Mouse (Mus musculus) testis, adult 2 months (tissue): ENCODE data around the gene Hs3st3a1. TPM values are rescaled to one million over a fixed set of nuclear protein-coding genes. Genes with fewer than 3 reads are reported as not detected.

Experiments used
- H3K27ac ChIP-seq: fragments of 200-500 bp; 2 replicates; pipeline ENCODE4 v1.5.1; 2012; ENCODE audit warnings: low read depth, low read length; ENCODE audit not compliant: control insufficient read depth, insufficient read depth
- H3K27me3 ChIP-seq: fragments of 200-500 bp; 2 replicates; pipeline ENCODE4 v1.6.1; 2012; ENCODE audit warnings: mild to moderate bottlenecking, low read length, moderate library complexity; ENCODE audit not compliant: control insufficient read depth, insufficient read depth
- H3K36me3 ChIP-seq: fragments of 200-500 bp; 2 replicates; pipeline ENCODE4 v1.6.1; 2012; ENCODE audit warnings: mild to moderate bottlenecking, low read length; ENCODE audit not compliant: control insufficient read depth, insufficient read depth
- H3K4me1 ChIP-seq: fragments of 200-500 bp; 2 replicates; pipeline ENCODE4 v1.6.1; 2012; ENCODE audit warnings: low read length; ENCODE audit not compliant: control insufficient read depth, insufficient read depth
- H3K4me3 ChIP-seq: fragments of 200-500 bp; 2 replicates; pipeline ENCODE4 v1.5.1; 2012; ENCODE audit warnings: low read depth, mild to moderate bottlenecking, low read length, moderate library complexity, mixed read lengths; ENCODE audit not compliant: control insufficient read depth
- CTCF ChIP-seq: fragments of 200-500 bp; IDR thresholded peaks from 2 replicates; pipeline ENCODE4 v1.5.1; 2012; ENCODE audit warnings: low read depth, mild to moderate bottlenecking, inconsistent platforms, low read length, moderate library complexity; ENCODE audit not compliant: control insufficient read depth, insufficient read depth, insufficient replicate concordance
- POLR2A ChIP-seq: fragments of 200-500 bp; IDR thresholded peaks from 2 replicates; pipeline ENCODE4 v1.6.1; 2012; ENCODE audit warnings: low read depth, mild to moderate bottlenecking, inconsistent platforms, low read length, moderate library complexity; ENCODE audit not compliant: control insufficient read depth
- polyA plus RNA-seq: library from polyadenylated mRNA; depleted of rRNA; stranded (reverse); fragments of >200 nt; gene quantifications from 2 replicates; pipeline ENCODE4 v1.2.3, GENCODE M21; 2012

The Hs3st3a1 gene
- polyA plus RNA-seq, 1 experiment, result 0.10 TPM

- Histone ChIP-seq H3K4me3 (no peak overlapping the region), H3K36me3 (no peaks in the 10 kb centered on the region), H3K27ac (no peak overlapping the region), H3K4me1 (no peaks in the 10 kb centered on the region), H3K27me3 (no peaks in the 10 kb centered on the region)
- TF ChIP-seq CTCF, result no peak
- no peak for TF ChIP-seq POLR2A
Observed at GRCm38 (mm10) chr11:64537230-64537629, 102.1 kb downstream of the Hs3st3a1 start.

- TF ChIP-seq CTCF (no peak), POLR2A (no peak)
- no peaks in the 10 kb centered on the region for H3K36me3 ChIP-seq
- no peaks in the 10 kb centered on the region for H3K4me1 ChIP-seq
- no peak overlapping the region for H3K27ac ChIP-seq
- H3K27me3 ChIP-seq, result no peaks in the 10 kb centered on the region
- no peak overlapping the region for H3K4me3 ChIP-seq
Observed at GRCm38 (mm10) chr11:64541866-64542265, 106.7 kb downstream of the Hs3st3a1 start.

GRCm38 (mm10) chr11:64542335-64542734 lies 107.2 kb downstream of the Hs3st3a1 start:
- Histone ChIP-seq H3K36me3 (no peaks in the 10 kb centered on the region), H3K4me1 (no peaks in the 10 kb centered on the region), H3K27ac (no peak overlapping the region)

GRCm38 (mm10) chr11:64543181-64543641 lies 108.1 kb downstream of the Hs3st3a1 start:
- Histone ChIP-seq H3K27ac (no peak overlapping the region), H3K27me3 (no peaks in the 10 kb centered on the region), H3K4me3 (no peak overlapping the region), H3K36me3 (no peaks in the 10 kb centered on the region), H3K4me1 (no peaks in the 10 kb centered on the region)
- no peak for TF ChIP-seq POLR2A
- no peak for TF ChIP-seq CTCF

More at GRCm38 (mm10) chr11:64542335-64542734, 107.2 kb downstream of the Hs3st3a1 start:
- TF ChIP-seq POLR2A (no peak), CTCF (no peak)
- Histone ChIP-seq H3K27me3 (no peaks in the 10 kb centered on the region), H3K4me3 (no peak overlapping the region)

GRCm38 (mm10) chr11:64544236-64544635 lies 109.1 kb downstream of the Hs3st3a1 start:
- no peaks in the 10 kb centered on the region for H3K4me1 ChIP-seq
- H3K36me3 ChIP-seq, result no peaks in the 10 kb centered on the region
- no peaks in the 10 kb centered on the region for H3K27me3 ChIP-seq
- H3K27ac ChIP-seq, result no peak overlapping the region
- no peak for TF ChIP-seq POLR2A
- TF ChIP-seq CTCF, result no peak
- H3K4me3 ChIP-seq, result no peak overlapping the region

GRCm38 (mm10) chr11:64549380-64549779 lies 114.2 kb downstream of the Hs3st3a1 start:
- Histone ChIP-seq H3K36me3 (no peaks in the 10 kb centered on the region), H3K27ac (no peak overlapping the region), H3K4me3 (no peak overlapping the region), H3K27me3 (no peaks in the 10 kb centered on the region), H3K4me1 (no peaks in the 10 kb centered on the region)
- no peak for TF ChIP-seq CTCF
- no peak for TF ChIP-seq POLR2A

GRCm38 (mm10) chr11:64549955-64550354 lies 114.8 kb downstream of the Hs3st3a1 start:
- H3K4me3 ChIP-seq, result no peak overlapping the region
- no peak overlapping the region for H3K27ac ChIP-seq
- no peaks in the 10 kb centered on the region for H3K36me3 ChIP-seq
- no peaks in the 10 kb centered on the region for H3K27me3 ChIP-seq
- TF ChIP-seq CTCF (no peak), POLR2A (no peak)
- H3K4me1 ChIP-seq, result no peaks in the 10 kb centered on the region

GRCm38 (mm10) chr11:64558282-64558681 lies 123.2 kb downstream of the Hs3st3a1 start:
- no peaks in the 10 kb centered on the region for H3K4me1 ChIP-seq
- TF ChIP-seq POLR2A (no peak), CTCF (no peak)
- H3K36me3 ChIP-seq, result no peaks in the 10 kb centered on the region
- no peak overlapping the region for H3K27ac ChIP-seq
- H3K27me3 ChIP-seq, result no peaks in the 10 kb centered on the region
- H3K4me3 ChIP-seq, result no peak overlapping the region
